Mouse (Mus musculus): ENCODE results near the gene Olfr992.
"Not testable (repeated sequence)": the region's sequence is repeated elsewhere in the genome, so short reads cannot be mapped to it uniquely, and the experiment has no call there.

Olfr992 gene

GRCm38 (mm10) chr2:85409369-85409768 lies at the start of gene Olfr992:
Gene Olfr992 (minus strand): TSS chr2:85409469.
- DNase-seq (ENCODE audit: low spot score): no peak

- DNase-seq (ENCODE audit: low spot score): no peak
These were observed 34.3 kb upstream of the Olfr992 start, which contains the start of gene Olfr995 for GRCm38 (mm10) chr2:85443539-85443938. Gene Olfr995 (minus strand): TSS chr2:85443639.

GRCm38 (mm10) chr2:85442546-85442945 lies 33.3 kb upstream of the Olfr992 start:
- DNase-seq (ENCODE audit: low spot score): no peak

- no peak for DNase-seq (ENCODE audit: low spot score)
These were observed 27.1 kb upstream of the Olfr992 start, which contains the start of gene Olfr994 for GRCm38 (mm10) chr2:85436351-85436750. Gene Olfr994 (minus strand): TSS chr2:85436451.

GRCm38 (mm10) chr2:85425893-85426292 lies 16.6 kb upstream of the Olfr992 start:
- no peak for DNase-seq (ENCODE audit: low spot score)

GRCm38 (mm10) chr2:85414777-85415176 lies 5.5 kb upstream of the Olfr992 start, which contains the start of gene Olfr993:
Gene Olfr993 (minus strand): TSS chr2:85414877.
- DNase-seq (ENCODE audit: low spot score): no peak

- not testable (repeated sequence) for DNase-seq (ENCODE audit: low spot score)
These were observed 46.1 kb downstream of the Olfr992 start, which contains the start of gene Olfr988 for GRCm38 (mm10) chr2:85363127-85363526. Gene Olfr988 (minus strand): TSS chr2:85363227.
